In genomic region chr3:38712078-38712873, GRCm38 (mm10) we compare ENCODE assay signal across 12 mouse cellular contexts.
DNase-seq lines count a peak whose midpoint lies in the region; ATAC-seq and TF ChIP-seq lines count a peak whose summit lies in the region.
"Had no signal": no experiment of that assay in that cellular context is flagged by ENCODE, and none has a peak within 500 bp of the region (broad histone marks: within the 10 kb centered on the region; RNA-seq: fewer than 3 reads in every experiment).

No protein-coding gene starts in this region.

- H3K9me3 ChIP-seq in heart, embryonic 11.5 days (replicated peaks; ENCODE audit: control insufficient read depth, low read length) = no peaks in the 10 kb centered on the region
- H3K9me3 ChIP-seq in stomach, embryonic 16.5 days (replicated peaks; ENCODE audit: control insufficient read depth, low read length) = no peaks in the 10 kb centered on the region
- no peaks in the 10 kb centered on the region for H3K9me3 ChIP-seq in stomach, postnatal 0 days (ENCODE audit: control insufficient read depth, low read length)
- no peaks in the 10 kb centered on the region for H3K9me3 ChIP-seq in hindbrain, postnatal 0 days (ENCODE audit: low read length)

- no peak overlapping the region for H3K4me3 ChIP-seq in heart, embryonic 11.5 days (ENCODE audit: low read depth, low read length)
- no peak overlapping the region for H3K4me3 ChIP-seq in stomach, embryonic 16.5 days (replicated peaks; ENCODE audit: low read length)
- no peak overlapping the region for H3K4me3 ChIP-seq in stomach, postnatal 0 days (ENCODE audit: low read depth, low read length)
- no peak overlapping the region for H3K4me3 ChIP-seq in hindbrain, postnatal 0 days (ENCODE audit: low read length)
- H3K4me3 ChIP-seq: erythroblast, embryonic 14.5 days had no signal

- TF ChIP-seq CTCF in stomach, postnatal 0 days (IDR thresholded peaks at IDR 0.05; ENCODE audit: low read depth) = no peak
- TF ChIP-seq CTCF in hindbrain, postnatal 0 days (IDR thresholded peaks at IDR 0.05; ENCODE audit: low read depth) = no peak

- WGBS in heart, embryonic 11.5 days (ENCODE audit: insufficient replicate concordance) = 23% methylated on average over 9 of the region's 9 CpGs
- WGBS in stomach, embryonic 16.5 days = 32% methylated on average over 9 of the region's 9 CpGs
- 35% methylated on average over 9 of the region's 9 CpGs for WGBS in stomach, postnatal 0 days
- 16% methylated on average over 9 of the region's 9 CpGs for WGBS in hindbrain, postnatal 0 days

- intact Hi-C loops in heart, postnatal 36 days (cut with DNase I) = no loop called here

- peaks cover 4% of the 10 kb centered on the region; the same call in 1 of the 2 replicates for H3K4me1 ChIP-seq in heart, embryonic 11.5 days (ENCODE audit: control insufficient read depth, insufficient read depth, low read length)
- peaks cover 7% of the 10 kb centered on the region for H3K4me1 ChIP-seq in stomach, embryonic 16.5 days (ENCODE audit: control insufficient read depth, insufficient read depth, low read length)
- no peaks in the 10 kb centered on the region for H3K4me1 ChIP-seq in stomach, postnatal 0 days (replicated peaks; ENCODE audit: control insufficient read depth, insufficient read depth)
- no peaks in the 10 kb centered on the region for H3K4me1 ChIP-seq in hindbrain, postnatal 0 days (ENCODE audit: insufficient read depth, low read length)

- TF ChIP-seq EP300 in stomach, postnatal 0 days (optimal IDR thresholded peaks at IDR 0.05) = no peak

- no peaks in the 10 kb centered on the region for H3K36me3 ChIP-seq in heart, embryonic 11.5 days (ENCODE audit: control insufficient read depth, insufficient read depth, low read length)
- H3K36me3 ChIP-seq in stomach, embryonic 16.5 days (ENCODE audit: control insufficient read depth, insufficient read depth, low read length) = no peaks in the 10 kb centered on the region
- H3K36me3 ChIP-seq in stomach, postnatal 0 days (ENCODE audit: control insufficient read depth, insufficient read depth, low read length) = no peaks in the 10 kb centered on the region
- H3K36me3 ChIP-seq in hindbrain, postnatal 0 days (ENCODE audit: insufficient read depth, low read length) = no peaks in the 10 kb centered on the region

- no peaks in the 10 kb centered on the region for H3K27me3 ChIP-seq in heart, embryonic 11.5 days (ENCODE audit: control insufficient read depth, insufficient read depth, low read length)
- H3K27me3 ChIP-seq in stomach, embryonic 16.5 days (ENCODE audit: control insufficient read depth, insufficient read depth, low read length) = no peaks in the 10 kb centered on the region
- no peaks in the 10 kb centered on the region for H3K27me3 ChIP-seq in stomach, postnatal 0 days (ENCODE audit: control insufficient read depth, insufficient read depth, low read length)
- no peaks in the 10 kb centered on the region for H3K27me3 ChIP-seq in hindbrain, postnatal 0 days (ENCODE audit: insufficient read depth, low read length)

- H3K27ac ChIP-seq in heart, embryonic 11.5 days (ENCODE audit: low read depth, low read length) = no peak overlapping the region
- no peak overlapping the region for H3K27ac ChIP-seq in stomach, embryonic 16.5 days (ENCODE audit: low read length)
- H3K27ac ChIP-seq in stomach, postnatal 0 days (replicated peaks) = no peak overlapping the region
- H3K27ac ChIP-seq in hindbrain, postnatal 0 days = no peak overlapping the region

- no peak for DNase-seq in heart, postnatal 36 days
- no peak for DNase-seq in stomach, postnatal 0 days (ENCODE audit: low spot score)
- peak; percentile 65 for DNase-seq in hindbrain, postnatal 0 days (ENCODE audit: low spot score)
- peak; percentile 51 for DNase-seq in telencephalon, adult 2 months (ENCODE audit: low read depth, low spot score)
- no peak for DNase-seq in gastrocnemius, adult 8-10 months (ENCODE audit: low spot score in 2 of 2)
- DNase-seq in frontal cortex, postnatal 14 days (ENCODE audit: low spot score in 2 of 2) = no peak
- DNase-seq: heart, postnatal 4 days; lung, postnatal 10 days; thymus, adult 18-20 months had no signal

- peak overlapping the region; percentile 37 for H3K4me2 ChIP-seq in heart, embryonic 11.5 days
- no peak overlapping the region for H3K4me2 ChIP-seq in stomach, embryonic 16.5 days (ENCODE audit: low read depth, low read length)
- H3K4me2 ChIP-seq in stomach, postnatal 0 days (replicated peaks; ENCODE audit: low read depth) = no peak overlapping the region
- no peak overlapping the region for H3K4me2 ChIP-seq in hindbrain, postnatal 0 days (ENCODE audit: low read depth, low read length)

- ATAC-seq in heart, embryonic 11.5 days (replicated peaks; ENCODE audit: insufficient number of reproducible peaks, low FRiP score, low TSS enrichment) = no peak
- 0 out of 2 replicates have a peak, but pooled peaks have one; percentile 44 for ATAC-seq in stomach, embryonic 16.5 days (ENCODE audit: insufficient read depth, low FRiP score)
- no peak for ATAC-seq in stomach, postnatal 0 days (ENCODE audit: low FRiP score, low TSS enrichment)
- ATAC-seq in hindbrain, postnatal 0 days = peak; percentile 79

- no peak overlapping the region for H3K9ac ChIP-seq in heart, embryonic 11.5 days (ENCODE audit: low read depth, low read length)
- H3K9ac ChIP-seq in stomach, embryonic 16.5 days (ENCODE audit: low read length) = no peak overlapping the region
- no peak overlapping the region for H3K9ac ChIP-seq in stomach, postnatal 0 days (ENCODE audit: low read length)
- H3K9ac ChIP-seq in hindbrain, postnatal 0 days (replicated peaks; ENCODE audit: low read length) = no peak overlapping the region

Comparison
In these comparisons a context has a peak if more than half of its experiments do, and no peak if none do; other contexts are left out.
1. ATAC-seq: peak in stomach, embryonic 16.5 days (single experiment) and hindbrain, postnatal 0 days (single experiment); none in heart, embryonic 11.5 days (single experiment) and stomach, postnatal 0 days (single experiment).
2. DNase-seq: peak in hindbrain, postnatal 0 days (single experiment) and telencephalon, adult 2 months (single experiment); none in heart, postnatal 36 days (0 of 2), stomach, postnatal 0 days (single experiment), gastrocnemius, adult 8-10 months (0 of 2) and frontal cortex, postnatal 14 days (0 of 2).